Mouse (Mus musculus): Measurements from ENCODE around the gene Nrsn2. TPM values are rescaled to one million over a fixed set of nuclear protein-coding genes. Genes with fewer than 3 reads are reported as not detected.
A peak's percentile ranks its signal among the peaks of the same experiment; 100 is the strongest.

The Nrsn2 gene
- polyA plus RNA-seq, 2 experiments: 2.5 to 3.6 TPM

GRCm38 (mm10) chr2:152324842-152325241 lies 51.6 kb downstream of the Nrsn2 start:
- Histone ChIP-seq H3K27me3 (ENCODE audit: control insufficient read depth, insufficient read depth, low read length) (no peaks in the 10 kb centered on the region), H3K27ac (replicated peaks; ENCODE audit: low read depth, low read length) (no peak overlapping the region), H3K9me3 (ENCODE audit: control insufficient read depth, low read length) (no peaks in the 10 kb centered on the region), H3K4me2 (replicated peaks; ENCODE audit: low read depth, low read length, severe bottlenecking) (no peak overlapping the region), H3K36me3 (ENCODE audit: control insufficient read depth, insufficient read depth, low read length) (peaks cover 94% of the 10 kb centered on the region), H3K9ac (ENCODE audit: low read depth, low read length, severe bottlenecking) (no peak overlapping the region), H3K4me1 (ENCODE audit: control insufficient read depth, insufficient read depth, low read length) (no peaks in the 10 kb centered on the region), H3K4me3 (replicated peaks; ENCODE audit: low read length) (no peak overlapping the region)
- DNase-seq (ENCODE audit: low spot score) (no peak), ATAC-seq (ENCODE audit: low FRiP score, low read depth) (no peak)
- no peak for TF ChIP-seq POLR2A (IDR thresholded peaks at IDR 0.05; ENCODE audit: borderline replicate concordance, extremely low read depth, insufficient read depth, insufficient read length)
- WGBS: 90% methylated on average over 3 of the region's 3 CpGs

- Histone ChIP-seq H3K4me2 (replicated peaks; ENCODE audit: low read depth, low read length, severe bottlenecking) (no peak overlapping the region), H3K9me3 (ENCODE audit: control insufficient read depth, low read length) (no peaks in the 10 kb centered on the region), H3K27ac (replicated peaks; ENCODE audit: low read depth, low read length) (no peak overlapping the region), H3K4me3 (replicated peaks; ENCODE audit: low read length) (no peak overlapping the region), H3K27me3 (ENCODE audit: control insufficient read depth, insufficient read depth, low read length) (no peaks in the 10 kb centered on the region), H3K9ac (ENCODE audit: low read depth, low read length, severe bottlenecking) (no peak overlapping the region), H3K4me1 (ENCODE audit: control insufficient read depth, insufficient read depth, low read length) (no peaks in the 10 kb centered on the region), H3K36me3 (ENCODE audit: control insufficient read depth, insufficient read depth, low read length) (peaks cover 93% of the 10 kb centered on the region)
- no peak for TF ChIP-seq POLR2A (IDR thresholded peaks at IDR 0.05; ENCODE audit: borderline replicate concordance, extremely low read depth, insufficient read depth, insufficient read length)
- WGBS: 95% methylated on average over 14 of the region's 14 CpGs
- DNase-seq (ENCODE audit: low spot score): no peak
- no peak for ATAC-seq (ENCODE audit: low FRiP score, low read depth)
Observed at GRCm38 (mm10) chr2:152323971-152324370, 52.5 kb downstream of the Nrsn2 start.

GRCm38 (mm10) chr2:152322198-152322597 lies 54.2 kb downstream of the Nrsn2 start:
- H3K4me2 ChIP-seq (replicated peaks; ENCODE audit: low read depth, low read length, severe bottlenecking): no peak overlapping the region
- H3K9me3 ChIP-seq (ENCODE audit: control insufficient read depth, low read length): no peaks in the 10 kb centered on the region
- H3K27ac ChIP-seq (replicated peaks; ENCODE audit: low read depth, low read length): no peak overlapping the region
- no peaks in the 10 kb centered on the region for H3K4me1 ChIP-seq (ENCODE audit: control insufficient read depth, insufficient read depth, low read length)
- H3K4me3 ChIP-seq (replicated peaks; ENCODE audit: low read length): no peak overlapping the region
- no peak overlapping the region for H3K9ac ChIP-seq (ENCODE audit: low read depth, low read length, severe bottlenecking)
- no peak for ATAC-seq (ENCODE audit: low FRiP score, low read depth)
- DNase-seq (ENCODE audit: low spot score): no peak
- H3K36me3 ChIP-seq (ENCODE audit: control insufficient read depth, insufficient read depth, low read length): peaks cover 90% of the 10 kb centered on the region
- WGBS: 88% methylated on average over 5 of the region's 6 CpGs
- no peaks in the 10 kb centered on the region for H3K27me3 ChIP-seq (ENCODE audit: control insufficient read depth, insufficient read depth, low read length)
- no peak for TF ChIP-seq POLR2A (IDR thresholded peaks at IDR 0.05; ENCODE audit: borderline replicate concordance, extremely low read depth, insufficient read depth, insufficient read length)

GRCm38 (mm10) chr2:152321558-152321957 lies 54.9 kb downstream of the Nrsn2 start:
- H3K4me1 ChIP-seq (ENCODE audit: control insufficient read depth, insufficient read depth, low read length): no peaks in the 10 kb centered on the region
- H3K9ac ChIP-seq (ENCODE audit: low read depth, low read length, severe bottlenecking): no peak overlapping the region
- H3K27me3 ChIP-seq (ENCODE audit: control insufficient read depth, insufficient read depth, low read length): no peaks in the 10 kb centered on the region
- no peak overlapping the region for H3K4me2 ChIP-seq (replicated peaks; ENCODE audit: low read depth, low read length, severe bottlenecking)
- no peak overlapping the region for H3K27ac ChIP-seq (replicated peaks; ENCODE audit: low read depth, low read length)
- no peak for TF ChIP-seq POLR2A (IDR thresholded peaks at IDR 0.05; ENCODE audit: borderline replicate concordance, extremely low read depth, insufficient read depth, insufficient read length)
- no peak overlapping the region for H3K4me3 ChIP-seq (replicated peaks; ENCODE audit: low read length)
- ATAC-seq (ENCODE audit: low FRiP score, low read depth) (peak; percentile 42; the same call in 1 of the 2 replicates), DNase-seq (ENCODE audit: low spot score) (no peak)
- H3K9me3 ChIP-seq (ENCODE audit: control insufficient read depth, low read length): no peaks in the 10 kb centered on the region
- 81% methylated on average over 5 of the region's 5 CpGs for WGBS
- H3K36me3 ChIP-seq (ENCODE audit: control insufficient read depth, insufficient read depth, low read length): peaks cover 90% of the 10 kb centered on the region

Other genes with a start within 250 kb of the Nrsn2 start
- gene Tcf15, start 233.1 kb downstream of the Nrsn2 start, polyA plus RNA-seq (2012; rRNA removed): 9.4 and 12.2 TPM in 2 replicates
- 11.0 and 11.8 TPM in 2 replicates for gene Tcf15, start 233.1 kb downstream of the Nrsn2 start, polyA plus RNA-seq (2014; fragmentation: Nextera tagmentation; extraction: Ambion mirVana)
- 69.6 and 71.6 TPM in 2 replicates for gene Csnk2a1, start 149.8 kb downstream of the Nrsn2 start, polyA plus RNA-seq (2012; rRNA removed)
- 92.2 and 95.8 TPM in 2 replicates for gene Csnk2a1, start 149.8 kb downstream of the Nrsn2 start, polyA plus RNA-seq (2014; fragmentation: Nextera tagmentation; extraction: Ambion mirVana)
- gene Tbc1d20, start 82.8 kb downstream of the Nrsn2 start, polyA plus RNA-seq (2012; rRNA removed): 63.1 and 71.2 TPM in 2 replicates
- 32.0 and 39.3 TPM in 2 replicates for gene Tbc1d20, start 82.8 kb downstream of the Nrsn2 start, polyA plus RNA-seq (2014; fragmentation: Nextera tagmentation; extraction: Ambion mirVana)
- gene Rbck1, start 44.0 kb downstream of the Nrsn2 start, polyA plus RNA-seq (2012; rRNA removed): 219 and 287 TPM in 2 replicates
- gene Rbck1, start 44.0 kb downstream of the Nrsn2 start, polyA plus RNA-seq (2014; fragmentation: Nextera tagmentation; extraction: Ambion mirVana): 89.5 and 94.1 TPM in 2 replicates
- 0.77 and 0.99 TPM in 2 replicates for gene Trib3, start 32.6 kb downstream of the Nrsn2 start, polyA plus RNA-seq (2012; rRNA removed)
- 1.2 and 1.4 TPM in 2 replicates for gene Trib3, start 32.6 kb downstream of the Nrsn2 start, polyA plus RNA-seq (2014; fragmentation: Nextera tagmentation; extraction: Ambion mirVana)
- gene Sox12, start 21.4 kb upstream of the Nrsn2 start, polyA plus RNA-seq (2012; rRNA removed): 48.8 and 60.7 TPM in 2 replicates
- 13.5 and 17.1 TPM in 2 replicates for gene Sox12, start 21.4 kb upstream of the Nrsn2 start, polyA plus RNA-seq (2014; fragmentation: Nextera tagmentation; extraction: Ambion mirVana)
- gene Zcchc3, start 38.4 kb upstream of the Nrsn2 start, polyA plus RNA-seq (2012; rRNA removed): 33.5 and 35.6 TPM in 2 replicates
- 38.1 and 47.0 TPM in 2 replicates for gene Zcchc3, start 38.4 kb upstream of the Nrsn2 start, polyA plus RNA-seq (2014; fragmentation: Nextera tagmentation; extraction: Ambion mirVana)
- 0.28 and 0.41 TPM in 2 replicates for gene 6820408C15Rik, start 38.9 kb upstream of the Nrsn2 start, polyA plus RNA-seq (2012; rRNA removed)
- gene 6820408C15Rik, start 38.9 kb upstream of the Nrsn2 start, polyA plus RNA-seq (2014; fragmentation: Nextera tagmentation; extraction: Ambion mirVana): 0.18 and 0.30 TPM in 2 replicates
- gene Defb23, start 88.0 kb upstream of the Nrsn2 start, polyA plus RNA-seq (2012; rRNA removed): not detected in 2 replicates
- not detected in 2 replicates for gene Defb23, start 88.0 kb upstream of the Nrsn2 start, polyA plus RNA-seq (2014; fragmentation: Nextera tagmentation; extraction: Ambion mirVana)
- gene Defb20, start 100.4 kb upstream of the Nrsn2 start, polyA plus RNA-seq (2012; rRNA removed): 0.12 TPM in 1 of 2 replicates, not detected in the other
- gene Defb20, start 100.4 kb upstream of the Nrsn2 start, polyA plus RNA-seq (2014; fragmentation: Nextera tagmentation; extraction: Ambion mirVana): not detected in 2 replicates
- gene Defb22, start 113.5 kb upstream of the Nrsn2 start, polyA plus RNA-seq (2012; rRNA removed): 0.13 TPM in 1 of 2 replicates, not detected in the other
- gene Defb22, start 113.5 kb upstream of the Nrsn2 start, polyA plus RNA-seq (2014; fragmentation: Nextera tagmentation; extraction: Ambion mirVana): not detected in 2 replicates
- gene Defb26, start 135.1 kb upstream of the Nrsn2 start, polyA plus RNA-seq (2012; rRNA removed): not detected in 2 replicates
- not detected in 2 replicates for gene Defb26, start 135.1 kb upstream of the Nrsn2 start, polyA plus RNA-seq (2014; fragmentation: Nextera tagmentation; extraction: Ambion mirVana)
- 0.61 TPM in 1 of 2 replicates, not detected in the other for gene Defb28, start 141.6 kb upstream of the Nrsn2 start, polyA plus RNA-seq (2012; rRNA removed)
- gene Defb28, start 141.6 kb upstream of the Nrsn2 start, polyA plus RNA-seq (2014; fragmentation: Nextera tagmentation; extraction: Ambion mirVana): not detected in 2 replicates
- gene Defb29, start 163.5 kb upstream of the Nrsn2 start, polyA plus RNA-seq (2012; rRNA removed): not detected in 2 replicates
- gene Defb29, start 163.5 kb upstream of the Nrsn2 start, polyA plus RNA-seq (2014; fragmentation: Nextera tagmentation; extraction: Ambion mirVana): not detected in 2 replicates
- gene Gm17416, start 192.7 kb upstream of the Nrsn2 start, polyA plus RNA-seq (2012; rRNA removed): not detected in 2 replicates
- not detected in 2 replicates for gene Gm17416, start 192.7 kb upstream of the Nrsn2 start, polyA plus RNA-seq (2014; fragmentation: Nextera tagmentation; extraction: Ambion mirVana)
- gene Defb21, start 196.1 kb upstream of the Nrsn2 start, polyA plus RNA-seq (2012; rRNA removed): not detected in 2 replicates
- gene Defb21, start 196.1 kb upstream of the Nrsn2 start, polyA plus RNA-seq (2014; fragmentation: Nextera tagmentation; extraction: Ambion mirVana): not detected in 2 replicates
- gene Defb19, start 203.7 kb upstream of the Nrsn2 start, polyA plus RNA-seq (2012; rRNA removed): not detected in 2 replicates
- gene Defb19, start 203.7 kb upstream of the Nrsn2 start, polyA plus RNA-seq (2014; fragmentation: Nextera tagmentation; extraction: Ambion mirVana): not detected in 2 replicates
- not detected in 2 replicates for gene Defb45, start 222.8 kb upstream of the Nrsn2 start, polyA plus RNA-seq (2012; rRNA removed)
- not detected in 2 replicates for gene Defb45, start 222.8 kb upstream of the Nrsn2 start, polyA plus RNA-seq (2014; fragmentation: Nextera tagmentation; extraction: Ambion mirVana)
- gene Defb36, start 227.7 kb upstream of the Nrsn2 start, polyA plus RNA-seq (2012; rRNA removed): not detected in 2 replicates
- not detected in 2 replicates for gene Defb36, start 227.7 kb upstream of the Nrsn2 start, polyA plus RNA-seq (2014; fragmentation: Nextera tagmentation; extraction: Ambion mirVana)
- gene Defb25, start 246.4 kb upstream of the Nrsn2 start, polyA plus RNA-seq (2012; rRNA removed): 0.68 and 0.77 TPM in 2 replicates
- 1.6 and 3.2 TPM in 2 replicates for gene Defb25, start 246.4 kb upstream of the Nrsn2 start, polyA plus RNA-seq (2014; fragmentation: Nextera tagmentation; extraction: Ambion mirVana)